Mouse (Mus musculus) spleen, adult 2 months (tissue): ENCODE measurements around the gene Tm9sf2. TPM values are rescaled to one million over a fixed set of nuclear protein-coding genes. Genes with fewer than 3 reads are reported as not detected.
"Not testable (repeated sequence)": the region's sequence is repeated elsewhere in the genome, so short reads cannot be mapped to it uniquely, and the experiment has no call there.

Experiments
- DNase-seq, 2 experiments: peaks; one replicate each; pipeline versions ENCODE4 v3.0.0 to v3.0.0-alpha.2; 2012 to 2021; ENCODE audit warnings: low spot score in 2 of 2, low read depth in 1 of 2
- H3K27ac ChIP-seq: fragments of 200-500 bp; 2 replicates; pipeline ENCODE4 v1.5.1; 2012; ENCODE audit warnings: low read length, inconsistent platforms; ENCODE audit not compliant: insufficient read depth
- H3K27me3 ChIP-seq: fragments of 200-500 bp; 2 replicates; pipeline ENCODE4 v1.6.1; 2012; ENCODE audit warnings: mild to moderate bottlenecking, moderate library complexity, low read length, inconsistent platforms; ENCODE audit not compliant: control insufficient read depth, insufficient read depth
- H3K36me3 ChIP-seq: fragments of 200-500 bp; 2 replicates; pipeline ENCODE4 v1.6.1; 2012; ENCODE audit warnings: mild to moderate bottlenecking, low read length, inconsistent platforms; ENCODE audit not compliant: control insufficient read depth, insufficient read depth
- H3K4me1 ChIP-seq: fragments of 200-500 bp; 2 replicates; pipeline ENCODE4 v1.6.1; 2011; ENCODE audit warnings: inconsistent platforms; ENCODE audit not compliant: control insufficient read depth, insufficient read depth, insufficient read length
- H3K4me3 ChIP-seq: fragments of 200-500 bp; 2 replicates; pipeline ENCODE4 v1.5.1; 2011; ENCODE audit warnings: mild to moderate bottlenecking, inconsistent platforms; ENCODE audit not compliant: insufficient read depth, insufficient read length; ENCODE audit errors: extremely low read depth
- CTCF ChIP-seq: fragments of 200-500 bp; IDR thresholded peaks from 2 replicates; pipeline ENCODE4 v1.5.1; 2011; ENCODE audit warnings: mild to moderate bottlenecking, inconsistent platforms; ENCODE audit not compliant: insufficient read depth, insufficient read length, insufficient replicate concordance; ENCODE audit errors: extremely low read depth
- POLR2A ChIP-seq: fragments of 200-500 bp; IDR thresholded peaks from 2 replicates; pipeline ENCODE4 v1.6.1; 2011; ENCODE audit warnings: low read depth, low read length, inconsistent platforms
- WGBS: fragments of 180-500 bp; shearing (Covaris S2); methylation state at CpG from one replicate; pipeline ENCODE4 v1.1.7; 2018; 5-methylcytosine and 5-hydroxymethylcytosine counted together
- polyA plus RNA-seq: library from polyadenylated mRNA; depleted of rRNA; stranded (reverse); fragments of >200 nt; gene quantifications from 2 replicates; pipeline ENCODE4 v1.2.3, GENCODE M21; 2012

Gene Tm9sf2
- polyA plus RNA-seq, 1 experiment: 80.8 TPM

DNA sequence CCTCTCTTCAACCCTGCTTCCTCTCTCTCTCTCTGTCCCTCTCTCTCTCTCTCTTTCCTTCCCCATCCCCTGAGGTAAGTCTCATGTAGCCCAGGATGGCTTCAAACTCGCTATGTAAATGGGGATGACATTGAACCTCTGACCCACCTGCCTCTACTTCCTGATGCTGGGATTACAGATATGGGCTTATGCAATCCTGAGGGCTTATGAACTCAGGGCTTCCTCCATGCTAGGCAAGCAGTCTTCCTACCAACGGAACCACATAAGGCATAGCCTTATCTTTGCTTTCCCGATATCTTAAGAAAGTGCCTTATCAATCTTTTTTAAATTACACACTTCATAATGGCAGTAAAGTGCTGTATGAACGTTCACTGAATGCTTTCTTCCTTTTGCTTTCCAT lies 14.5 kb upstream of the Tm9sf2 start:
- WGBS: 75% methylated on average over 4 of the region's 4 CpGs
- no peak overlapping the region for H3K27ac ChIP-seq
- no peaks in the 10 kb centered on the region for H3K4me1 ChIP-seq
- no peak overlapping the region for H3K4me3 ChIP-seq
- no peaks in the 10 kb centered on the region for H3K36me3 ChIP-seq
- no peak for TF ChIP-seq CTCF
- H3K27me3 ChIP-seq: no peaks in the 10 kb centered on the region
- DNase-seq: no peak

DNA sequence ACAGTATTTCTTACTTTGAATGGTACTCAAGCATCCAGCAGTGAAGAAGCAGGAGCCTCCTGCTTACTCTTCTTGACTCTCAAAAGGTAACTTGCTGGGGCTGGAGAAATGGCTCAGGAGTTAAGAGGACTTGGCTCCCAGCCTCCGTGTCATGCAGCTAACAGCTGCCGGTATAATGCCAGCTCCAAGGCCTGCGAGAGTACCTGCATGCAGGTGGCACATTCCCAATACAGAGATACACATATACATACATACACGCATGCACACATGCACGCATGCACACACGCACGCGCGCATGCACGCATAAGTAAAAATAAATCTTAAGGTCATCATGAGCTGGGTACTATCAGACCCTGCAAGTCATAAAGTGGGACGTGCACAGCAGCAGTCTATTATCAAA lies 10.5 kb upstream of the Tm9sf2 start:
- no peaks in the 10 kb centered on the region for H3K4me1 ChIP-seq
- H3K36me3 ChIP-seq: no peaks in the 10 kb centered on the region
- H3K27me3 ChIP-seq: no peaks in the 10 kb centered on the region
- 95% methylated on average over 11 of the region's 11 CpGs for WGBS
- no peak overlapping the region for H3K4me3 ChIP-seq
- no peak for DNase-seq
- TF ChIP-seq CTCF: no peak
- no peak for TF ChIP-seq POLR2A
- no peak overlapping the region for H3K27ac ChIP-seq

DNA sequence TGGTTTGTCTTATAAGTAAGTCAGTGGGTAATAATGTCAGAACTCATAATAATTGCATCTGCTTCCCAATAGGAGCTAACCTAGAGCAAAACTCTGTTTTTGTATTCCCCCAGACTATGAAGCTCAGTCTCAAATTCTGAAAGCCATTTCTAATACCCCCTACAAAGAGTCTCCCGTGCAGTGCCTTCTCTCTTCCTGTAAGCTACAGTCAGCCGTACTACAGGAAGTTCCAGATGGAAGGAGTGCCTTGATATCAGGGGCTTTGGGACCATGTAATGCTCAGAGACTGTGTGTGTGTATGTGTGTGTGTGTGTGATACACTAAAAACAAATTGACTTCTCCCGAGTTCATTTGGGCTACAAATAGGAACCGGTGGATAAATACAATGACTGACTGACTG lies 7.3 kb upstream of the Tm9sf2 start:
- Histone ChIP-seq H3K4me3 (no peak overlapping the region), H3K4me1 (no peaks in the 10 kb centered on the region), H3K27ac (no peak overlapping the region), H3K36me3 (no peaks in the 10 kb centered on the region), H3K27me3 (no peaks in the 10 kb centered on the region)
- DNase-seq: no peak
- TF ChIP-seq CTCF (no peak), POLR2A (no peak)
- WGBS: 52% methylated on average over 4 of the region's 4 CpGs

DNA sequence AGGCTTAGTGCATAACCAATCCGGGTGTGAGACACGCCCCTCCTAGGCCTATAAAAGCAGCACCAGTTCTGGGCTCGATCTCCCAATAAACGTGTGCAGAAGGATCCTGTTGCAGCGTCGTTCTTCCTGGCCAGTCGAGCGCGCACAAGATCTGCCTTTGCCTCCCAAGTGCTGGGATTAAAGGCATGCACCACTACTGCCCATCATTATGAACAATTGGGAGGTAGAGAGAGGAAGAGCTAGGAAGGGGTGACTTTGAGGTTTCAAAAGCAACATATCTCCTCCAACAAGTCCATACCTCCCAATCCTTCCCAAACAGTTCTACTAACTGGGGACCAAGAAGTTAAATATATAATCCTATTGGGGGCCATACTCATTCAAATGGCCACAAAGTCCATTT lies 4.9 kb upstream of the Tm9sf2 start:
- not testable (repeated sequence) for H3K36me3 ChIP-seq, H3K27ac ChIP-seq, DNase-seq, H3K27me3 ChIP-seq, H3K4me1 ChIP-seq, H3K4me3 ChIP-seq
- WGBS: 93% methylated on average over 9 of the region's 9 CpGs

DNA sequence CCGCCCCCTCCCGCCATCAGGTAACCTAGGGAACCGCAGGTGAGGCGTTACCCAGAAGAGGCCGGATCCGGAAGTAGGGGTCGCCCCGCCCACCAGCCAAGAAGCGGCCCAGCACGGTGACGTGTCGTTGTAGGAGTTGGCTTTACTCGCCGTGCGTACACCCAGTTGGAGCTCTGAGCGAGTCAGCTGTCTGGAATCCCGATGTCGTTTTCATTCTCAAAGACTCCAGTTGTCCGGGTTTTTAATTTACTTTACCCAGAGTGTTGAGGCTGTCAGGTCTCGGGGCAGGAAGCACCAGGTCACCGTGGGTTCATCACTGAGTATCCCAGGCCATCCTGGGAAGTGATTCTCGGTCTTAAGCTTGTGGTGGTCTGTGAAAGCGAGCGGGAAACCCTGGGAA lies 2.0 kb upstream of the Tm9sf2 start:
- H3K4me3 ChIP-seq: peak overlapping the region; percentile 54
- H3K4me1 ChIP-seq: peaks cover 7% of the 10 kb centered on the region
- no peaks in the 10 kb centered on the region; the same call in 1 of the 2 replicates for H3K27me3 ChIP-seq
- TF ChIP-seq CTCF: no peak
- peak; percentile 73 for TF ChIP-seq POLR2A
- no peaks in the 10 kb centered on the region for H3K36me3 ChIP-seq
- peak overlapping the region; percentile 82 for H3K27ac ChIP-seq
- DNase-seq: peak; percentile 87 to 95
- WGBS: 3% methylated on average over 24 of the region's 24 CpGs

DNA sequence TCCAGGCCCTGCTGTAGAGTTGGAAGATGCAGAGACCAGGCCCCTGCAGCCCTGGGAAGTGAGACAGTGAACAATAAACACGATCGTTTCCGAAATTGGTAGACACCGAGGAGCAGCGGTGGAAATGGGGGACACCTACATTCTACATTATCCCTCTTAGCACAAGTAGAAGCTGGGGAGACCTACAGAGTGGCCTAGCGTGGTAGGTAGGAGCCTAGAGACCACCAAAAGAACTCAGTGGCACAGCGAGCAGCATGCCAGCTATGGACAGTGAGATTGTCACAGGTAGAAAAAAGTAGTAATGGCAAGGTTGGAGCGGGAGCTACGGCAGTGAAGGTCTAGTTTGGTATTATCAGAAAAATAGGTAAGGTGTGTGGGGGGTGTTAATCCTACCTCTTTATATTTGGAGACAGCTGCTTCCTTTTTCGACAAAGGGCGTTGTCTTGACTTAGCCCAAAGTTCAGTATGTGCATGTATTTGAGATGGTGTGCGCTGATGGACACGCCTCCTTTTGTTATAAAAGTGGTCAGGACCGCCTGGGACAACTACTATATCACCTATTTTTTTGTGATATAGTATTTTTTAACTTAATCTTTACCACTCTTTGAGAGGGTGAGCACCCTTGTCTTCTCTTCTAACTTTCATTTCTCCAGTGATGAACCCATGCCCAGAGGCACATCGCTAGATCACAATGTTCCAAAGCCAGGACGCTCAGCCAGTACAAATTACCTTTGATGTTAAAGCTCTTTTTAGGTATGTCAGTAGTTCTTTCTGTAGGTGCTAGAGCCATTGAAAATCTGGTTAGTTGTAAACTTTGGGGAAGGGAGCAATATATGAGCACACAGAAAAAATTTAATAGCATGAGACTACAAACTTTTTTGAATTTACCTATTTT lies 1.2 kb upstream of the Tm9sf2 start:
- Histone ChIP-seq H3K27me3 (no peaks in the 10 kb centered on the region; the same call in 1 of the 2 replicates), H3K4me3 (peak overlapping the region; percentile 54; the same call in 1 of the 2 replicates), H3K4me1 (peaks cover 9% of the 10 kb centered on the region), H3K36me3 (peaks cover under 1% of the 10 kb centered on the region; the same call in 1 of the 2 replicates), H3K27ac (peak overlapping the region; percentile 82)
- WGBS: 75% methylated on average over 16 of the region's 16 CpGs
- no peak for DNase-seq
- TF ChIP-seq CTCF (no peak), POLR2A (no peak)
